Mouse (Mus musculus): ENCODE data around the gene Washc1.
A peak's percentile ranks its signal among the peaks of the same experiment; 100 is the strongest.
"Not testable (repeated sequence)": the region's sequence is repeated elsewhere in the genome, so short reads cannot be mapped to it uniquely, and the experiment has no call there.

Gene Washc1

DNA sequence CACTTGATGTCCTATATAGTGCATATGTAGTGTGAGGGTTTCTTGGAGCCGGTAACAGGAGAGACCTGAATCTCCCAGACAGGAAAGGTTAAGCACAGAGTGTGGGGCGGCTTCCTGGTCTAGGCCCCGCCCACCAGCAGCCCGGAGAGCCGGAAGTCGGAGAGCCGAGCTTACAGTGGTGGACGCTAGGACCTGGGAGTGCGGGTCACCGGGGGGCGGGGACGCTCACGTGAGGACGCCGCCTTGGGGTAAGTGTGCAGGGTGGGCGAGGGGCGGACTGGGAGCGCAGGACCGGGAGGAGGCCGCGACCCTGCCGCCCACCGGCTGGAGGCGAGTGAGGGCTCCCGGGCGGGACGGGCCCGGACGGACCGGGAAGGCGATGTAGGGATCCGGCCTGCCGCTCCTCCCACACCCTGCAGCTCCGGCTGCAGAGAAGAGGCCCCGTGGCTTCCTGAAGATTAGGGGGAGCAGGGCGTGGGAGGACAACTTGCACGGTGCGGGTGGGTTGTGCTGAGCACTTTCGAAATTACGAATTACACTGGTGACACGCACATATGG, at the start of gene Washc1:
Gene Washc1, plus strand, starts transcription at position 144 of the 558 bp plus-strand sequence.
- peak; percentile 91 for DNase-seq (ENCODE audit: low read depth, low spot score)

DNA sequence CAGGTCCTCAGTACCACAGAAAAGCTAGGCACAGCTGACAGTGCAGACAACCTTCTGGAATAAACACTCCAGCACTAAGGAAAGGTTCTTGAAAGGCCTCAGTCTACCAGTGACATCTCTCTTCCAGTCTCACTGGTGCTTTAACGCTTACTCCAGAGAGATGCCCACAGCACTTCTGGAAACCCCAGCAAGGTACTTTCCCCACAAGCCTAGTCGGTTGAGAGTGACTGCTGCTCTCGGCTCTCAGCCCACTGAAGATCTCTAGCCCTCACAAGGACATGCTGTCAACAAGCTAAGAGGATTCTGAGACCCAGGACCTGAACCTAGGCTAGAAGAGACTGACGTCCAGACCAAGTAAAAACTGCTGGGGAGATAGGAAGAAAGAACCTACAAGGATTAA, 46.2 kb upstream of the Washc1 start:
- DNase-seq (ENCODE audit: low read depth, low spot score) = no peak

DNA sequence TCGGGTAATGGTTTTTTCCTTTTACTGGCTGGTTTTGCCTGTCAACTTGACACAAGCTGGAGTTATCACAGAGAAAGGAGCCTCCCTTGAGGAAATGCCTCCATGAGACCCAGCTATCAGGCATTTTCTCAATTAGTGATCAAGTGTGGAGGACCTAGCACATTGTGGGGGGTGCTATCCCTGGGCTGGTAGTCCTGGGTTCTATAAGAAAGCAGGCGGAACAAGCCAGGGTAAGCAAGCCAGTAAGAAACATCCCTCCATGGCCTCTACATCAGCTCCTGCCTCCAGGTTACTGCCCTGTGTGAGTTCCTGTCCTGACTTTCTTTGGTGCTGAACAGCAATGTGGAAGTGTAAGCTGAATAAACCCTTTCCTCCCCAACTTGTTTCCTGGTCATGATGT, 42.3 kb upstream of the Washc1 start:
- not testable (repeated sequence) for DNase-seq (ENCODE audit: low read depth, low spot score)

GRCm38 (mm10) chr17:66073971-66074370, 37.4 kb upstream of the Washc1 start:
- DNase-seq (ENCODE audit: low read depth, low spot score) = no peak

- DNase-seq (ENCODE audit: low read depth, low spot score) = no peak
Observed at GRCm38 (mm10) chr17:66075827-66076173, 35.5 kb upstream of the Washc1 start.

DNA sequence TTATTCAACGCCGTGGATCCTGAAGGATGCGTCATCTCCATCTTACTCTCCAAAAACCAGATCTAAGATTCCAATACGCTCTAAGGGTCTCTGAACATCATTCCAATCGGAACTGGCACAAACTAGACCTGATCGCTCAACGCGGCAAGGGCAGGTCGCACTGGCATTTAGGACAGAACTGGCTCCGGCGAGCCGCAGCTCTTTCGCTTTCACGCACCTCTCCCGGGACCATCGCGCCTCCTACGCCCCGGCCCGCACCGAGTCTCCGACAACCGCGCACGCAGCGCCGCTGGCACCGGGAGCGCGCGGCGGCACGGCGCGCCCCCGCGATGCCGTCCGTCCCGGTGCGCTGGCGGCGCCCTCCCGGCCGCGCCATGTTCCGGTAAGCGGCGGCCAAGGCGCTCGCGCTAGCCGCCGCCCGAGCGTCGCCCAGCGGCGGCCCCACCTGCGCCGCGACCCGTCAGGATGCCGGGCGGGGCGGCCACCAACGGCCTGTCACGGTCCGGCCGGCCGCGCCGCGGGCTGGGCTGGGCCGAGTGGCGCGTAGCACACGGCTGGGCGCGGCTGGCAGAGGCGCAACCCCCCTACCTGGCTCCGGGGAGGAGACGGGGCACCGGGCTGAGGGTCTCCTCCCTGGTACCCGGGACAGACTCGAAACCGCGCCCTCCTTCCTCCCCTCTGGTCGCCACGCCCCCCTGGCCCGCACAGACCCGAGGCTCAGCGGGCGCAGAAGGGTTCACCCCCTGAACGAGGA, 35.0 kb upstream of the Washc1 start:
- peak; percentile 36 for DNase-seq (ENCODE audit: low read depth, low spot score)

GRCm38 (mm10) chr17:66076934-66077333, 34.4 kb upstream of the Washc1 start, which contains the start of gene Ankrd12:
Gene Ankrd12 (minus strand): TSS chr17:66077089.
- DNase-seq (ENCODE audit: low read depth, low spot score) = peak; percentile 93

GRCm38 (mm10) chr17:66077437-66077850, 33.9 kb upstream of the Washc1 start:
- peak; percentile 17 for DNase-seq (ENCODE audit: low read depth, low spot score)

DNA sequence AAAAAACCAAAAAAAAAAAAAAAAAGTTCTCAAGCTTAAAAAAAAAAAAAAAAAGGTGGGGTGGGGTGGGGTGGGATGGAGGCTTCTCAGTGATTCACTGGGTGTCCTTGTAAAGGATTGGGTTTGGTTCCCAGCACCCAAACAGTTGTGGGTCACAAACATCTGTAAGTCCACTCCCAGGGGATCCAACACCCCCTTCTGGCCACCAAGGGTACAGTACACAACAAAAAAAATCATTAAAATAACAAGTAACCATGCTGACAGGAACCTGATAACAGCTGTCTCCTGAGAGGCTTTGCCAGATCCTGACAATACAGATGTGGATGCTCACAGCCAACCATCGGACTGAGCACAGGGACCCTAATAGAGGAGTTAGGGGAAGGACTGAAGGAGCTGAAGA, 26.9 kb upstream of the Washc1 start:
- peak; percentile 58 for DNase-seq (ENCODE audit: low read depth, low spot score)

- DNase-seq (ENCODE audit: low read depth, low spot score) = no peak
Observed at GRCm38 (mm10) chr17:66085038-66085437, 26.3 kb upstream of the Washc1 start.

GRCm38 (mm10) chr17:66090251-66090650, 21.1 kb upstream of the Washc1 start:
- no peak for DNase-seq (ENCODE audit: low read depth, low spot score)

- no peak for DNase-seq (ENCODE audit: low read depth, low spot score)
Observed at GRCm38 (mm10) chr17:66091392-66091791, 20.0 kb upstream of the Washc1 start.

GRCm38 (mm10) chr17:66092065-66092464, 19.3 kb upstream of the Washc1 start:
- DNase-seq (ENCODE audit: low read depth, low spot score) = no peak

DNA sequence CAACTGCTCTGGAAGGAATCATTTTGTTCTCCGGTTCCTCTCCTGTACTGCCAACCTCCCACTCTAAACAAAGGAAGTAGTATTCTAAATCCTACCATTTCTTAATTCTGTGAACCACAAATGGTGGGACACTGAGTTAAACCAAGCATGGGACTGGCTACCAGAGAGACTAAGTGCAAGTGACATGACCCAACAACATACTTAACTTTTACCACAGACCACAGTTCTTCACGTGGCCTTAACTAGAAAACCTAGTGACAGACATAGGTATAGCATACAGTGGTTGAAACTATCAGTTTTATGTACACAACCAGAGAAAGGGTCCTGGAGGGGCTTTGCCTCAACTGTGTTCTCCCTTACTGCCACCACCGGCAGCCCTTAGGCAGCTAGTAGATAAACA, 18.7 kb upstream of the Washc1 start:
- no peak for DNase-seq (ENCODE audit: low read depth, low spot score)

DNA sequence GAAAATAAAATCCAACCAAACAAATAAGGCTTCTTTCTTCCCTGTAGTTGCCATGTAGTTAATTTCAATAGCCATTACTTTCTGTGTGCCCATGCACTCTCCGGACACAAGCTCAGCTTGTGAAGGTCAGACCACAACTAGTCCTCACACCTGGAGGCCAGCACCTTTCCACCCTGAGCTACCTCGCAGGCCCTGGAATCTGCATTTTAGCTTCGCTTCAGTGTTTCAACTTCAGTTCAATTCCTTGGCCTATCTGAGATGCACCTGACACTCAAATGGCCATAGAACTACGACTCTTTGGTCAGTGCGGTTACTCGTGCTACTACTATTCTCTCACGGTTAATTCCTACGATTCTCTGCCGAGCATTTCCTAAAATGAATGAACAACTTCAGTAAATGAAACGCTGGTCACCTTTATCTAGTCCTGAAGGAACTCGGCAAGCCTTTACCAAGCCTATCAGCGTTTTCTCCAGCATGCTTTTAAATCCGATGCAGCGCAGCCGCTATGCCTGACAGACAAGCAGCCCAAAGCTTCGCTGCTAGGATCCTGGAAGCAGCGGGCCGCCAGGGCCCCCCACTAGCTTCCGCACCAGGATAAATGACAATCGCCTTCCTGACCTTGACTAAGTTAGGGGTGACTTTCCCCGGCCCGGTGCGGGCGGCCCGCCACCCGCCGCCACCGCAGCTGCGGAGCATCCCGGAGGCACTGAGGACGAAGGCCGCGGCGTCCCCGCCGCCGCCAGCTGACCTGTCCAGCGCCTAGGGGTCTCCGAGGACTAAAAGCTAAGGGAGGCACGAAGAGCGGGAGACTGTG, 10.6 kb upstream of the Washc1 start:
- DNase-seq (ENCODE audit: low read depth, low spot score) = peak; percentile 46

- DNase-seq (ENCODE audit: low read depth, low spot score) = peak; percentile 92
Observed at GRCm38 (mm10) chr17:66101380-66102330, 9.7 kb upstream of the Washc1 start, which contains the start of gene Ndufv2. Gene Ndufv2 (minus strand): TSS chr17:66101559.

- peak; percentile 87 for DNase-seq (ENCODE audit: low read depth, low spot score)
Observed at GRCm38 (mm10) chr17:66104076-66104475, 7.3 kb upstream of the Washc1 start.

- peak; percentile 65 for DNase-seq (ENCODE audit: low read depth, low spot score)
Observed at GRCm38 (mm10) chr17:66106601-66107267, 4.6 kb upstream of the Washc1 start.

- DNase-seq (ENCODE audit: low read depth, low spot score) = no peak
Observed at GRCm38 (mm10) chr17:66107466-66107865, 3.9 kb upstream of the Washc1 start.

GRCm38 (mm10) chr17:66108198-66108597, 3.1 kb upstream of the Washc1 start:
- DNase-seq (ENCODE audit: low read depth, low spot score) = peak; percentile 61

DNA sequence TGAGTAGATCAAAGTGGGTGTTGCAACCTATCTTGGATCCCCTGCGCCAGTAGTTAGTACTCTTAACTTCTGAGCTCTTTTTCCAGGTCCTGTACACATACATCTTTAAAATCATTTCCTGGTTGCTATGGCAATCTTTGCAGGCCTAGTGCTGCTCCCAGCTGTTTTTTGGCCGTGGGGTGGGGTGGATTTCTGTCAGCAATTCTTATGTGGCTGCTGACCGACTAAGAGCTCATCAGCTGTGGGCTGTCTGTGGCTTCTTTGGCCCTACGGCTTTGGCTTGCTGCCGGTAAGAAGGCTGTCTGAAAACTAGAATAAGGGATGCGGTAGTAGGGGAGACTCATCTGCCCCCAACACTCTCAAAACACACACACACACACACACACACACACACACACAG, 599 bp upstream of the Washc1 start:
- no peak for DNase-seq (ENCODE audit: low read depth, low spot score)
